Mouse (Mus musculus): ENCODE results near the gene Adamtsl1.

- no peak for TF ChIP-seq CTCF (IDR thresholded peaks at IDR 0.05; ENCODE audit: borderline replicate concordance, control insufficient read depth, extremely low read depth, insufficient read depth, low read length, poor library complexity)
- no peak for TF ChIP-seq POLR2A (IDR thresholded peaks at IDR 0.05; ENCODE audit: control insufficient read depth, extremely low read depth, insufficient read depth, low read length, poor library complexity)
Measured at GRCm38 (mm10) chr4:85513288-85513687, 684 bp upstream of the Adamtsl1 start.

All from thymus, adult 2 months (tissue).